Mouse (Mus musculus) central nervous system, embryonic 11.5 days (tissue): ENCODE results near the gene Tub. TPM values are rescaled to one million over a fixed set of nuclear protein-coding genes. Genes with fewer than 3 reads are reported as not detected.

ENCODE experiments used
- polyA plus RNA-seq: library from polyadenylated mRNA; depleted of rRNA; stranded (reverse); fragments of >200 nt; gene quantifications from 2 replicates; pipeline ENCODE4 v1.2.3, GENCODE M21; 2012; rRNA removed

Gene Tub
- 25.0 and 29.9 TPM in 2 replicates for polyA plus RNA-seq

DNA sequence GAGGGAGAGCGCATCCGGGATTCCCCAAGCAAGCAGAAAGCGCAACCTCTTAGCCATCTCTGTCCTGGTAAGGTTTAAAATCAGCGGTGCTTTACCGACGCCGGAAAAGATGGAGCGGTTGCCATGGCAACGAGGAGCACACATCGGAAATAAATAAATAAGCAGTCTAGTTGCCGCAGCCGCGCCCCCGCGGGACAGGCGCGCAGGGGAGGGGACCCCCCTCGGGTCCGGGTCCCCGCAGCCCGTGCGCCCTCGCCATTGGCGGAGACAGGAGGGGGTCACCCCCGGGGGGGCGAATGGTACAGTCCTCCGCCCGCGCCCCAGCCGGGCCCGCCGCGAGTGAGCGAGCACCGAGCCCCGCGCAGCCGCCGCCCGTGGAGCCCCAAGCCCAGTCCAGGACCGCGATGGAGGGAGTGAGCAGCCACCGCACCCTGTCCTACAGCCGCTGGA is at the start of gene Tub:
TSS of gene Tub (plus strand) at position 27 of the 450 bp plus-strand sequence.

GRCm38 (mm10) chr7:108929726-108930393 is 20.3 kb upstream of the Tub start, which contains the start of gene Nlrp10:
Gene Nlrp10, minus strand, starts transcription at chr7:108930178.

GRCm38 (mm10) chr7:108933794-108934731 is 16.1 kb upstream of the Tub start, which contains the start of gene Eif3f:
Gene Eif3f, plus strand, starts transcription at chr7:108934417.

GRCm38 (mm10) chr7:109083113-109083812 is 133.1 kb downstream of the Tub start, which contains the start of gene Ric3:
Gene Ric3, minus strand, starts transcription at chr7:109083331.

Other genes with a start within 250 kb of the Tub start
- not detected in 2 replicates for gene Olfr512, start 237.0 kb upstream of the Tub start, polyA plus RNA-seq
- not detected in 2 replicates for gene Olfr513, start 199.4 kb upstream of the Tub start, polyA plus RNA-seq
- not detected in 2 replicates for gene Olfr514, start 124.3 kb upstream of the Tub start, polyA plus RNA-seq
- gene Olfr516, start 99.8 kb upstream of the Tub start, polyA plus RNA-seq = not detected in 2 replicates
- not detected in 2 replicates for gene Olfr517, start 78.0 kb upstream of the Tub start, polyA plus RNA-seq
- not detected in 2 replicates for gene Olfr518, start 65.3 kb upstream of the Tub start, polyA plus RNA-seq
- gene Olfr519, start 55.9 kb upstream of the Tub start, polyA plus RNA-seq = not detected in 2 replicates
- gene Nlrp10, start 20.2 kb upstream of the Tub start, polyA plus RNA-seq = 0.08 and 0.11 TPM in 2 replicates
- 97.5 and 138 TPM in 2 replicates for gene Eif3f, start 15.9 kb upstream of the Tub start, polyA plus RNA-seq
- gene Ric3, start 133.0 kb downstream of the Tub start, polyA plus RNA-seq = 14.2 and 16.1 TPM in 2 replicates
- 45.3 and 59.4 TPM in 2 replicates for gene Lmo1, start 224.9 kb downstream of the Tub start, polyA plus RNA-seq